Mouse (Mus musculus) ES-Bruce4 (cell line): ENCODE results near the gene Cstf3. TPM values are rescaled to one million over a fixed set of nuclear protein-coding genes. Genes with fewer than 3 reads are reported as not detected.

Experiments
- H3K27ac ChIP-seq: 2 replicates; pipeline ENCODE4 v1.5.1; 2012; ENCODE audit warnings: low read length, inconsistent platforms; ENCODE audit not compliant: insufficient read depth
- H3K27me3 ChIP-seq: 2 replicates; pipeline ENCODE4 v1.6.1; 2012; ENCODE audit warnings: mild to moderate bottlenecking, low read length, inconsistent platforms; ENCODE audit not compliant: control insufficient read depth, poor library complexity, insufficient read depth, severe bottlenecking
- H3K36me3 ChIP-seq: 2 replicates; pipeline ENCODE4 v1.6.1; 2012; ENCODE audit warnings: inconsistent platforms, mild to moderate bottlenecking, low read length, moderate library complexity; ENCODE audit not compliant: control insufficient read depth, poor library complexity, insufficient read depth, severe bottlenecking
- H3K4me1 ChIP-seq: one replicate; pipeline ENCODE4 v1.8.1; 2011; ENCODE audit warnings: low read length; ENCODE audit not compliant: control insufficient read depth, insufficient read depth
- H3K4me3 ChIP-seq: 2 replicates; pipeline ENCODE4 v1.5.1; 2011; ENCODE audit warnings: low read depth, mild to moderate bottlenecking, low read length
- H3K9ac ChIP-seq: 2 replicates; pipeline ENCODE4 v1.6.1; 2012; ENCODE audit warnings: low read depth, mild to moderate bottlenecking, inconsistent platforms; ENCODE audit not compliant: poor library complexity, severe bottlenecking
- H3K9me3 ChIP-seq: replicated peaks from 2 replicates; pipeline ENCODE4 v1.6.1; 2012; ENCODE audit warnings: mild to moderate bottlenecking, low read length, inconsistent platforms; ENCODE audit not compliant: control insufficient read depth, poor library complexity, insufficient read depth, severe bottlenecking
- CTCF ChIP-seq: IDR thresholded peaks from one replicate; pipeline ENCODE4 v1.8.1; 2011; ENCODE audit warnings: low read depth, low read length
- EP300 ChIP-seq: IDR thresholded peaks from 2 replicates; pipeline ENCODE4 v1.6.1; 2011; ENCODE audit warnings: low read depth, low read length; ENCODE audit not compliant: insufficient read depth
- POLR2A ChIP-seq: IDR thresholded peaks from one replicate; pipeline ENCODE4 v1.8.1; 2011; ENCODE audit warnings: low read length; ENCODE audit not compliant: insufficient read depth
- polyA plus RNA-seq: library from polyadenylated mRNA; stranded (reverse); fragments of >200 nt; gene quantifications from 2 replicates; pipeline ENCODE4 v1.2.4, GENCODE M21; 2011; ENCODE audit warnings: low read depth; ENCODE audit not compliant: missing spikeins, insufficient read depth, insufficient read length

Gene Cstf3
- polyA plus RNA-seq, 1 experiment: 85.7 TPM

DNA sequence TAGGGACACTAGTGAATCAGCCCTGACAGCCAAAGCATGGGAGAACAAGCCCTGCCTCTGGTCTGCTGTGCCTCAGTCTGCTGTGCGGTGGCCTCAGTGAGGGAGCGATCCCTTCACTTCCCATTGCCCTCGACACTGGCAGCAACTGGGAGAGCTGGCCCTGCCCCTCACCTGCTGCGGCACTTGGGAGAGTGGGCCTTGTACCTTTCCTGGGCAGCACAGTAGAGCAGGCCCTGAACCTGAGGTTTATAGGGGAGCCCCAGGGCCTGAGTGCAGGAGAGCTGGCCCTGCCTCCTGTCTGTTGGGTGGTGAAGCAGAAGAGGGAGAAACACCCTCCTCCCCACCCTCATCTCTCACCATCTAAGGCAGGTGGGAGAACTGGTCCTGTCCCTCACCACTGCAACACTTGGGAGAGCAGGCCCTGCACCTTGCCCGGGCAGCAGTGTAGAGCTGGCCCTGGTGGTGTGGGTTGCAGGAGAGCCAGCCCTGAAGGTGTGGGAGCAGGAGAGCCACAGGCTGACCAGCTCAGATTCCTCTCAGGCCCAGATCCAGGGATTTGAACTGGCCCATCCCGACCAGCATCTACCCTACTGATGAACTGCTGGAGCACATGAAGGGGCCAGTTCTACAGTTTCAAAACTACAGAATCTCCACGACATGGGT, 10.4 kb upstream of the Cstf3 start:
- H3K4me3 ChIP-seq: no peak overlapping the region
- H3K36me3 ChIP-seq: no peaks in the 10 kb centered on the region
- no peaks in the 10 kb centered on the region for H3K9me3 ChIP-seq
- no peak overlapping the region for H3K9ac ChIP-seq
- H3K27ac ChIP-seq: no peak overlapping the region
- H3K4me1 ChIP-seq: no peaks in the 10 kb centered on the region
- H3K27me3 ChIP-seq: no peaks in the 10 kb centered on the region
- TF ChIP-seq EP300 (no peak), CTCF (no peak), POLR2A (no peak)

GRCm38 (mm10) chr2:104581281-104581879, 8.9 kb upstream of the Cstf3 start:
- Histone ChIP-seq H3K27me3 (no peaks in the 10 kb centered on the region), H3K36me3 (no peaks in the 10 kb centered on the region), H3K27ac (no peak overlapping the region), H3K4me1 (no peaks in the 10 kb centered on the region), H3K9me3 (no peaks in the 10 kb centered on the region), H3K9ac (no peak overlapping the region), H3K4me3 (no peak overlapping the region)
- TF ChIP-seq CTCF: no peak
- no peak for TF ChIP-seq EP300
- no peak for TF ChIP-seq POLR2A

GRCm38 (mm10) chr2:104583032-104583431, 7.3 kb upstream of the Cstf3 start:
- no peak overlapping the region for H3K4me3 ChIP-seq
- no peak overlapping the region for H3K9ac ChIP-seq
- H3K27ac ChIP-seq: no peak overlapping the region
- no peaks in the 10 kb centered on the region for H3K27me3 ChIP-seq
- TF ChIP-seq EP300 (no peak), POLR2A (no peak), CTCF (no peak)
- no peaks in the 10 kb centered on the region for H3K4me1 ChIP-seq
- H3K36me3 ChIP-seq: no peaks in the 10 kb centered on the region
- H3K9me3 ChIP-seq: no peaks in the 10 kb centered on the region

- H3K9ac ChIP-seq: no peak overlapping the region
- H3K27me3 ChIP-seq: no peaks in the 10 kb centered on the region
- H3K4me3 ChIP-seq: no peak overlapping the region
- H3K4me1 ChIP-seq: no peaks in the 10 kb centered on the region
- TF ChIP-seq CTCF (no peak), EP300 (no peak), POLR2A (no peak)
- H3K27ac ChIP-seq: no peak overlapping the region
- no peaks in the 10 kb centered on the region for H3K36me3 ChIP-seq
- no peaks in the 10 kb centered on the region for H3K9me3 ChIP-seq
Observed at GRCm38 (mm10) chr2:104584226-104584625, 6.1 kb upstream of the Cstf3 start.

GRCm38 (mm10) chr2:104585645-104586044, 4.7 kb upstream of the Cstf3 start:
- H3K4me1 ChIP-seq: no peaks in the 10 kb centered on the region
- H3K9me3 ChIP-seq: no peaks in the 10 kb centered on the region
- H3K27ac ChIP-seq: no peak overlapping the region
- H3K4me3 ChIP-seq: no peak overlapping the region
- H3K9ac ChIP-seq: no peak overlapping the region
- TF ChIP-seq EP300 (no peak), CTCF (no peak), POLR2A (no peak)
- no peaks in the 10 kb centered on the region for H3K27me3 ChIP-seq
- H3K36me3 ChIP-seq: no peaks in the 10 kb centered on the region

- Histone ChIP-seq H3K4me1 (peaks cover 5% of the 10 kb centered on the region), H3K36me3 (peaks cover 9% of the 10 kb centered on the region), H3K27me3 (no peaks in the 10 kb centered on the region), H3K4me3 (no peak overlapping the region), H3K9me3 (no peaks in the 10 kb centered on the region), H3K9ac (peak overlapping the region; percentile 92; the same call in 1 of the 2 replicates), H3K27ac (peak overlapping the region; percentile 66)
- TF ChIP-seq EP300 (peak; percentile 47; the same call in 1 of the 2 replicates), CTCF (no peak), POLR2A (no peak)
Observed at GRCm38 (mm10) chr2:104588552-104588951, 1.8 kb upstream of the Cstf3 start.
